Mouse (Mus musculus) hindbrain, embryonic 12.5 days (tissue): ENCODE measurements around the gene Tnfaip3. TPM values are rescaled to one million over a fixed set of nuclear protein-coding genes. Genes with fewer than 3 reads are reported as not detected.

Source experiments
- ATAC-seq: fragments of 200-750 bp; cut with Nextera tagmentation; 2 replicates; pipeline ENCODE4 v1.8.0; 2017; ENCODE audit warnings: moderate TSS enrichment; ENCODE audit not compliant: low FRiP score
- H3K27ac ChIP-seq: fragments of 300-500 bp; sonication (generic); 2 replicates; pipeline ENCODE4 v1.5.1; 2016; ENCODE audit warnings: mild to moderate bottlenecking
- H3K27me3 ChIP-seq: fragments of 300-500 bp; sonication (generic); 2 replicates; pipeline ENCODE4 v1.6.1; 2016; ENCODE audit warnings: mild to moderate bottlenecking
- H3K36me3 ChIP-seq: fragments of 300-500 bp; sonication (generic); 2 replicates; pipeline ENCODE4 v1.6.1; 2016; ENCODE audit warnings: mild to moderate bottlenecking
- H3K4me1 ChIP-seq: fragments of 300-500 bp; sonication (generic); 2 replicates; pipeline ENCODE4 v1.6.1; 2016
- H3K4me2 ChIP-seq: fragments of 300-500 bp; sonication (generic); replicated peaks from 2 replicates; pipeline ENCODE4 v1.6.1; 2016; ENCODE audit warnings: mild to moderate bottlenecking
- H3K4me3 ChIP-seq: fragments of 300-500 bp; sonication (generic); 2 replicates; pipeline ENCODE4 v1.5.1; 2016; ENCODE audit warnings: mild to moderate bottlenecking
- H3K9ac ChIP-seq: fragments of 300-500 bp; sonication (generic); 2 replicates; pipeline ENCODE4 v1.6.1; 2016; ENCODE audit warnings: mild to moderate bottlenecking, moderate library complexity
- H3K9me3 ChIP-seq: fragments of 300-500 bp; sonication (generic); replicated peaks from 2 replicates; pipeline ENCODE4 v1.6.1; 2016; ENCODE audit warnings: mild to moderate bottlenecking
- WGBS: fragments of 180-500 bp; shearing (Covaris S2); methylation state at CpG from one replicate; pipeline ENCODE4 v1.1.7; 2016; 5-methylcytosine and 5-hydroxymethylcytosine counted together
- polyA plus RNA-seq: library from polyadenylated mRNA; unstranded; fragments of >200 nt; fragmentation: Nextera tagmentation; extraction: Ambion mirVana; gene quantifications from 2 replicates; pipeline ENCODE4 v1.2.1, GENCODE M21; 2016

The Tnfaip3 gene
- polyA plus RNA-seq, 1 experiment from 2014 or later: 2.0 TPM

DNA sequence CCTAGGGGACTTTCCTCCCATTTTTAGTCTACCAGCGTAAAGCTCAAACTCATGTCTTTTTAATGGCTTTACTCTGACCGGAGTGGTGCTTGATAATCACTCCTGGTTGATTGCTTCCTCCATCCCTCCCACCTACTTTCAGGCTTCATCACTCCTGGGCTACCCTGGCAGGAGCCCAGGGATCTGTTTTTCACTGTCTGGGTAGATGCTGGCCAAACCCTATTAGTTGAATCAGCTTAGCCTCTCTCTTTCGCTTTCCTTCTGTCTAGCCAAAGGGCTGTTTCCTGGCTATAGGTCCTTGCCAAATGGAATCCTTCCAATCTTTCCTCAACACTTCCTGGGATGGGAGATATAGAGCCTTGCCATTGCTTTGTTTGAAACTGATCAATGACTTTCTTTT, 19.3 kb upstream of the Tnfaip3 start:
- Histone ChIP-seq H3K4me2 (no peak overlapping the region), H3K36me3 (no peaks in the 10 kb centered on the region), H3K9me3 (no peaks in the 10 kb centered on the region), H3K4me3 (no peak overlapping the region), H3K9ac (no peak overlapping the region), H3K4me1 (no peaks in the 10 kb centered on the region), H3K27me3 (no peaks in the 10 kb centered on the region), H3K27ac (no peak overlapping the region)
- WGBS: 90% methylated on average over 3 of the region's 3 CpGs
- no peak for ATAC-seq

DNA sequence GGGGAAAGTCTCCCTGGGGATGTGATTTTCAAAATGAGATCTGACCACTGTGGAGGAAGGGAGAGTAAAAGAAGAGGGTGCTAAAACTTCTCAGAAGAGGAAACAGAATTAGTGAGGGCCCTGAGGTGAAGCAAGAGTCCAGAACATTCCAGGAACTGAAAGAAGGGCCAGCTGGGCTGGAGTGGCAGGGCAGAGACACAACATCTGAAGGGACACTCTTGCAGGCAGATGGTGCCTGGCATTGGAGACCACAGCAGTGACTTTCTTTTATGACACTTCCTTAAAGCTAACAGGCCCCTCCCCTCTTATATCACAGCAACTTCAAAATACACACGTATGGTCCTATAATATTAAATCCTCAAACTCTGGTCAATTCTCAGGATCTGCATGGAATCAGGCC, 18.2 kb upstream of the Tnfaip3 start:
- ATAC-seq: no peak
- Histone ChIP-seq H3K27me3 (no peaks in the 10 kb centered on the region), H3K9me3 (no peaks in the 10 kb centered on the region), H3K9ac (no peak overlapping the region), H3K4me2 (no peak overlapping the region), H3K27ac (no peak overlapping the region), H3K4me3 (no peak overlapping the region), H3K4me1 (no peaks in the 10 kb centered on the region), H3K36me3 (no peaks in the 10 kb centered on the region)
- WGBS: 85% methylated on average over 1 of the region's 1 CpGs

DNA sequence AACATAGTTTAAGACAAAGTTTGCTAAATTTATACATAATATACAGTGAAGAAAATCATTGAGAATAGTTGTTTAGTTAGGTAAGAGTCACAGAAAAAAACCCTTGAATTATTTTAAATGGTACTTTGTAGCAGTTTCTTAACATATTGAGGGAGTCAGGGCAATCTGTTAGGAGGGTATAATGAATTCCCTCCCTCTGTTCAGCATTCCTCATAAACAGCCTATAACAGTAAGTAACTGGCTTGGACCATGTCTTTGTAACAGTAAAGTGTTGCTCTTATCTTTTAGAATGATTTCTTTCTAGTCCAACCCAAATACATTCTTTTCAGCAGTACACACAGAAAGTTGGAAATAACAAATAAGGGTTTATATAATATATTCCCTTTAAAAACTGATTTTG, 16.4 kb upstream of the Tnfaip3 start:
- Histone ChIP-seq H3K9ac (no peak overlapping the region), H3K36me3 (no peaks in the 10 kb centered on the region), H3K27me3 (no peaks in the 10 kb centered on the region), H3K4me3 (no peak overlapping the region), H3K4me1 (no peaks in the 10 kb centered on the region), H3K27ac (no peak overlapping the region), H3K9me3 (no peaks in the 10 kb centered on the region), H3K4me2 (no peak overlapping the region)
- no peak for ATAC-seq

DNA sequence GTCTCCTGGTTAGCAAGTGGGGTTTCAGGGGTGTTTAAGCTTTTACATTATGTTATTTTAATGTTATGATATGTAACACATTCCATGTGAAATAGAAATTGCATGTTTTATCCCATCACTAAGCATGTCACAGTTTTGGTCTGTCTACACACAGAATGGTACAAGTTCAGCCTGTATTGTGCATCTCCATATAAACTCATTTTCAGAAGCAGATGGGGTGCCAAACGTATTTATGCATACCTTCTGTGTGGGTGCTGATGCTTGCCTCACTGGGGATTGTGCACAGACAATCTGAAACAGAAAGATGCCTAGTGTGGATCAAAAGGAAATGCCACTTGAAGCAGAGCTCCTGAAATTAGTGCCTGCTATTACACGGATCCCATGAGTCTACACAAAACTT, 15.2 kb upstream of the Tnfaip3 start:
- H3K27ac ChIP-seq: no peak overlapping the region
- 79% methylated on average over 2 of the region's 2 CpGs for WGBS
- no peaks in the 10 kb centered on the region for H3K36me3 ChIP-seq
- H3K9me3 ChIP-seq: no peaks in the 10 kb centered on the region
- H3K27me3 ChIP-seq: no peaks in the 10 kb centered on the region
- no peak overlapping the region for H3K9ac ChIP-seq
- no peaks in the 10 kb centered on the region for H3K4me1 ChIP-seq
- H3K4me2 ChIP-seq: no peak overlapping the region
- no peak for ATAC-seq
- no peak overlapping the region for H3K4me3 ChIP-seq

DNA sequence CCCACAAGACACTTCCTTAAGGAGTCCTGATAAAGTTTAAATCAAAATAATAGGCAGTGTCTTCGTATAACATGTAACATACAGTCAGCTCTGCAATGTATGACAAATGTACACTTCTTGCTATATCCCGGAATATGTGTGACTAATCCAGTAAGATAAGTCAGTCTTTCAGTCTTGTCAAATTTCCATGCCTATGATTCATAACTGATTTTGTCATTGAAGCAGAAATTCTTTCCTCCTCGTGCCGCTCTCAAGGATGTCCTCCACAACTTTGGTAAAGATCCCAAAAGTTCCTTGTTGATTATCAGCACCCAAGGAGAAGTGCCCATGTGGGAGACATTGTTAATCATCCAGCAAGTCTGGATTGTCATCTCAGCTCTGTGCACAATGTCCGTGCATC, 11.3 kb upstream of the Tnfaip3 start:
- H3K4me1 ChIP-seq: no peaks in the 10 kb centered on the region
- H3K4me3 ChIP-seq: no peak overlapping the region
- 97% methylated on average over 5 of the region's 5 CpGs for WGBS
- H3K27me3 ChIP-seq: no peaks in the 10 kb centered on the region
- no peak overlapping the region for H3K27ac ChIP-seq
- H3K4me2 ChIP-seq: no peak overlapping the region
- no peaks in the 10 kb centered on the region for H3K36me3 ChIP-seq
- no peak for ATAC-seq
- H3K9ac ChIP-seq: no peak overlapping the region
- H3K9me3 ChIP-seq: no peaks in the 10 kb centered on the region

DNA sequence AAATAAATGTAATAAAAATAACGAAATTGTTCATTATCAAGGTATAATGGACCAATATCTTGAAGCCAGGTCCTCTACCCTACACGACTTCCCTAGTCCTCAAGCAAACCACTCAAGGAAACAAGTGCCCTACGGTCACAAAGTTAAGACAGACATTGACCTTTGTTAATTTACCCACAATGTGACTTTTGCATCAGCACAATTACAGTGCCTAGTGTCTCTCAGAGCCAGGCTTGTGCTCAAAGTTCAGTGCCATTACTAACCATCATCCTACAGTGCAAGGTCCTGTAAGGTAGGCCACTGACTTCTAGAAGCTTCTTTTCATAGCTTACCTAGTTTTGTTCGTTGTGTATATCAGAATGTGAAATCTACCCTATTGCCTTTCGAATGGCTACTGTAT, 8.9 kb upstream of the Tnfaip3 start:
- Histone ChIP-seq H3K36me3 (no peaks in the 10 kb centered on the region), H3K27me3 (no peaks in the 10 kb centered on the region), H3K9me3 (no peaks in the 10 kb centered on the region), H3K4me2 (no peak overlapping the region), H3K4me1 (no peaks in the 10 kb centered on the region), H3K4me3 (no peak overlapping the region), H3K27ac (no peak overlapping the region), H3K9ac (no peak overlapping the region)
- WGBS: 86% methylated on average over 5 of the region's 5 CpGs
- no peak for ATAC-seq

DNA sequence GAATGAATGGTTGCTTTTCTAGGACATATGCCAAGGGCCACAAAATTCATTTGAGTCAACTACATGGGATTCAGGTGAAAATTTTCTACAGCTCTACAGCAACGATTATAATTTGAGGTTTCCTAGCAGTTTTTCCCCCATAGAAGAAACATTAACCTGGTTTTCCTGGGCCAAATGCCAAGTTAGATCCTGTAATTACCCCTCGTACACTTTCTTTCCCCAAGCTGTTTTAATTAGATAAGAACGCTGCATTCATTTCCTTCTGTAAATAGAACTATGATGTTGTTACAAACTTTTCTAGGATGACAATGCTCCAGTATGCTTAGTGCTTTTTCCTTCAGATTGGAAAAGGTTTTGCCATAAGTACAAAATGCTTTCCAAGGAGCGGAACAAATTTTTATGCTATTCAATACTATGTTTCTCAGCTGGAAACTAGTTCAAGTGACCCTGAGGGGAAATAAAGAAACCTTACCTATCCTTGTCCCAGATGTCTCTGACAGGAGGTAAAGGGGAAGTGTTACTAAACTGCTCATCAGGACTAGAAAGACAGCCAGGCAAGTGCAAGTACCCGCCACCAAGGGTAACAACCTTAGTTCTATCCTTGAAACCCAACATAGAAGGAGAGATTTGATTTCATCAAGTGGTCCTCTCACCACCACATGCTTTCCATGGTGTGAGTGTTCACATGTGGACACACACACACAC, 8.3 kb upstream of the Tnfaip3 start:
- H3K36me3 ChIP-seq: no peaks in the 10 kb centered on the region
- no peak overlapping the region for H3K4me2 ChIP-seq
- no peak overlapping the region for H3K9ac ChIP-seq
- WGBS: 85% methylated on average over 5 of the region's 5 CpGs
- ATAC-seq: no peak
- no peaks in the 10 kb centered on the region for H3K9me3 ChIP-seq
- H3K27ac ChIP-seq: no peak overlapping the region
- no peaks in the 10 kb centered on the region for H3K27me3 ChIP-seq
- H3K4me1 ChIP-seq: no peaks in the 10 kb centered on the region
- H3K4me3 ChIP-seq: no peak overlapping the region

DNA sequence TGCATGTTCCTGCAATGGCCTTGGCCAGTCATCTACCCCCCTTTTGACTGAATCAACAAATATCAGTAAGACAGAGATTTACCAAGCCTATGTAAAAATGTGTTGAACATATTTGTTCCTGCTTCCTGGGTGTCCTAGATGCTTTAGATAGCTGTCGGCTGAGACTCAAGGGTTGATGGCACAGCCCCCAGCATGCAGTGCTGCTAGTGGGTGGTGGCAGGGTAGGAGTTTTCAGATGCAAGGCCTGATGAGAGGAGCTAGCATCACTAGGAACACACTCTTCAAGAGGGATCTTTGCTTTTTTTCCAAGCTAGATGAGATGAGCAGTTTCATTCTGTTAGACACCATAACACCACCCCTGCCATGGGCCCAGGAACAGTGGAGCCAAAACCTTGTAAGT, 6.8 kb upstream of the Tnfaip3 start:
- H3K4me1 ChIP-seq: no peaks in the 10 kb centered on the region
- H3K27me3 ChIP-seq: no peaks in the 10 kb centered on the region
- H3K36me3 ChIP-seq: no peaks in the 10 kb centered on the region
- H3K4me3 ChIP-seq: no peak overlapping the region
- no peak for ATAC-seq
- H3K9me3 ChIP-seq: no peaks in the 10 kb centered on the region
- H3K4me2 ChIP-seq: no peak overlapping the region
- 89% methylated on average over 1 of the region's 1 CpGs for WGBS
- H3K27ac ChIP-seq: no peak overlapping the region
- H3K9ac ChIP-seq: no peak overlapping the region

DNA sequence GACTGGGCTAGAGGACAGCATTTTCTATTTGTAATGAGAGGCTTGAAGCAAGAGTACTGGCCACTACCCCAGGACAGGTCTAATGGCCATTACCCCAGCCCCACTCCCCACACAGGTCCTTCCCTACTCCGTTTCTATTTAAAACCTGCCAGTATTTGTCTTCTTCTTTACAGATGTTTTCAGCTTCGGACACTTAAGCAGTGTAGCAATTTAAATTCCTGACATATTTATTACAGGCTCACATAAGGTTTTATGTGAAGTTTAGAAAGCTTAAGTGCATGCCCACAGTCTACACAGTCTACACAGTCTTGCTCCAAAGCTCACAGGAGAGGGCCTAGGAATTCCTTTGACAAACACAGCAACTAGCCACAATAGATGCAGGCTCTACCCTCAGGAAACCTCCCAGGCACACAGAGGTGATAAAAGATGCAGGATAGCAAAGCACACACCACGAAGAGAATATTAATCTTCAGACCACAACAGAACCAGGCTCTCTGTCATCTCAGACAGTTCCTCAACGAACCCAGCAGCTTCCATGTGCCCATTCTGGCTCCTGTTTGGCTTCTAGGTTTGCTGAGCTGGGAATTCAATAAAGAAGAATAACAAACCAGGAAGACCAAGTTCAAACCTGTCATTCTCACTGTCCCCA, 1.5 kb upstream of the Tnfaip3 start:
- no peak overlapping the region for H3K4me3 ChIP-seq
- WGBS: 73% methylated on average over 4 of the region's 4 CpGs
- no peak overlapping the region for H3K27ac ChIP-seq
- H3K9ac ChIP-seq: no peak overlapping the region
- H3K36me3 ChIP-seq: no peaks in the 10 kb centered on the region
- peaks cover 9% of the 10 kb centered on the region; the same call in 1 of the 2 replicates for H3K4me1 ChIP-seq
- no peak for ATAC-seq
- no peaks in the 10 kb centered on the region for H3K9me3 ChIP-seq
- H3K27me3 ChIP-seq: peaks cover 6% of the 10 kb centered on the region
- H3K4me2 ChIP-seq: no peak overlapping the region

DNA sequence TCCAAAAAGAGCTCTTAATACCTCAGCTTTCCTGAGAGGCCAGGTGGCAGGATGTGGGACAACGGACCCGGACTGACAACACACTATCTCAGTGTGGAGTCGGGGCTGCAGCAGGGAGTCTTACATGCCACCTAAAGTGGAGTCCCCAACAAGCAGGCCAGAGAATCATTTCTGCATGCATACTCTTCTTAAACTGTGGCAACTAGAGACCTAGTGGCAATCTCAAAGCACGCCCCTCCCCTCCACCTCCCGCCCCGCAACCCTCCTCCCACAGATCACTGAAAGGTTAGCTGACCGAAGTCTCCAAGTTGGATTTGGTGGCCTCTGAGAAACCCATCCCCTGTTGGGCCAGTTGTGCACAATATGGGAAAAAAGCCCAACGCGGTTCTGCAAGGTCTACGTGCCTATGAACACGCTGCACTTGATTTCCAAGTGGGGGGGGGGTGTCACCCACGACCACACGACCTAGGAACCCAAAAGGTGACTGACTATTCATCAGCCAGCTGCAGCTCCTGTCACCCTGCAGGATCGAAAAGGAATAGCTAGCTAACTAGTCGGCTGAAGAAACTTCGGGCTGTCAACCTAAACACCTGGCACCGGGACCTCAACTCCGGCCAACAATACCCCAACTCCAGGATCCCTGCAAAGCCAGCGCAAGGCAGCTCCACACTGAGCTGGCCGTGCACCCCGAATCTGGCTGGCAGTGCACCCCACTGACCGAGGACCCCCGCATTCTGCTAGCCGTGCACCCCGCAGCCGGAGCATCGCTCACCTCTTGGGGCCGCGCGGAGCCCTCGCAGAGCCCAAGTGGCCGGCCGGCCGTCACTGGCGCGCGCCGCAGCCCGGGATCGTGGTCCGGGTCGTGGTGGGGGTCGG, 838 bp downstream of the Tnfaip3 start:
- WGBS: under 1% methylated on average over 43 of the region's 43 CpGs
- ATAC-seq: peak; percentile 93

DNA sequence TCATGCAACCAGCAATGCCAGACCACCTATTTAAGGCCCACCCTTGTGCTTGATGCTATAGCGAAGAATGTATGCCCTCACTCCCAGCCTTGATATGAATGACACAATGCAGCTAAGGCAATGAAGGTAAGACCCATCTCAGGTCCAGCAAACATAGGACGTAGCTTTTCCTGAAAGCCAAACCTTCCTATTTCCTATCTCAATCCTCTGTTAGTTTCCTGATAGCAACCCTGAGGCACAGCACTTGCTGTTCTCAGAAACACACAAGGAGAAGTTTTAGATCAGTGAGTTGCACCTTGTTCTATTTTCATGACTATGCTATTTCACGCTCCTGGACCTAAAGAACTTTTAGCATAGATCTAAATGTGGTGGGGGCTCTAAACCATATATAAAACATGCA, 2.1 kb downstream of the Tnfaip3 start:
- Histone ChIP-seq H3K4me1 (peaks cover 9% of the 10 kb centered on the region; the same call in 1 of the 2 replicates), H3K36me3 (no peaks in the 10 kb centered on the region), H3K9ac (no peak overlapping the region), H3K27ac (no peak overlapping the region), H3K4me3 (no peak overlapping the region), H3K27me3 (peaks cover 6% of the 10 kb centered on the region), H3K4me2 (no peak overlapping the region), H3K9me3 (no peaks in the 10 kb centered on the region)
- 99% methylated on average over 3 of the region's 3 CpGs for WGBS
- ATAC-seq: no peak

More for the DNA sequence above, 838 bp downstream of the Tnfaip3 start:
- H3K9me3 ChIP-seq: no peaks in the 10 kb centered on the region
- H3K4me2 ChIP-seq: peak overlapping the region; percentile 87
- peak overlapping the region; percentile 64 for H3K27ac ChIP-seq
- H3K4me1 ChIP-seq: peaks cover 9% of the 10 kb centered on the region; the same call in 1 of the 2 replicates
- H3K4me3 ChIP-seq: peak overlapping the region; percentile 85
- H3K36me3 ChIP-seq: no peaks in the 10 kb centered on the region
- H3K27me3 ChIP-seq: peaks cover 6% of the 10 kb centered on the region
- peak overlapping the region; percentile 87 for H3K9ac ChIP-seq

DNA sequence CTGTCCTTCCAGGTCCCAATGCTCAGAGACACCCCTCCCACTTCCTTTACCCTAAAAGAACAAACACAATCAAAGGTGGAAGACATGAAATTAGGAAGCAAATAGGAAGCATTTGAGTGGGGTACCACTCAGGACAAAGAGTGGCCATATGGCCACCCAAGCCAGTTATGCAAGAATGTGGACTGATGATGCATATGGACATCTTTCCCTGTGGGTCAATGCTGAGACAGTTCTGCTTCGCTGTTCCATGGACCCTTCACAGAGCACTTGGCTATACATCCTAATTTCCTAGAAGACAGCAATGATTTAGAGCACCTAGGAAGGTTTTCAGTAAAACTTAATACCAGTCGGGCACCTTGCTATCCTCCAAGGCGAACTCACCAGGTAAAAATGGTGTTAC, 2.8 kb downstream of the Tnfaip3 start:
- no peak overlapping the region for H3K4me3 ChIP-seq
- peaks cover 9% of the 10 kb centered on the region; the same call in 1 of the 2 replicates for H3K4me1 ChIP-seq
- H3K27me3 ChIP-seq: peaks cover 6% of the 10 kb centered on the region
- H3K9ac ChIP-seq: no peak overlapping the region
- WGBS: 98% methylated on average over 3 of the region's 3 CpGs
- no peak overlapping the region for H3K27ac ChIP-seq
- ATAC-seq: no peak
- no peaks in the 10 kb centered on the region for H3K9me3 ChIP-seq
- no peaks in the 10 kb centered on the region for H3K36me3 ChIP-seq
- H3K4me2 ChIP-seq: no peak overlapping the region
